Mouse (Mus musculus) adrenal gland, adult 8-10 months (tissue): ENCODE results near the gene Klf1. TPM values are rescaled to one million over a fixed set of nuclear protein-coding genes. Genes with fewer than 3 reads are reported as not detected.

Source experiments
- DNase-seq: peaks from one replicate; pipeline ENCODE4 v3.0.0; 2022
- total RNA-seq, 4 experiments: library from RNA; stranded (reverse); gene quantifications; 2 replicates each; pipeline ENCODE4 v1.2.4; 2022

Klf1 gene
- under 1 TPM in 2 of 4 experiments, not detected in 2; 0.22 to 0.24 TPM for total RNA-seq

DNA sequence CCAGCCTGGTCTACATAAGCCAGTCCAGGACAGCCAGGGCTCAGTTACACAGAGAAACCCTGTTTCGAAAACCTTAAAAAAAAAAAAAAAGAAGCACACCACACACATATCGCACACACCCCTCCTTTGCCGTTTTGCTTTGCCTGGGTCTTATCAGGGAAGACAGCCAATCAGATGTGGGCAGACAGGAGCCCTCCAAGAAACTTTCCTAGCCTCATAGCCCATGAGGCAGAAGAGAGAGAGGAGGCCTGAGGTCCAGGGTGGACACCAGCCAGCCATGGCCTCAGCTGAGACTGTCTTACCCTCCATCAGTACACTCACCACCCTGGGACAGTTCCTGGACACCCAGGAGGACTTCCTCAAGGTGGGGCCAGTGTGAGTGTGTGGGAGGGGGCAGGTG is at the start of gene Klf1:
Klf1 (plus strand) TSS at position 177 of the 400 bp plus-strand sequence.
- DNase-seq = no peak

DNA sequence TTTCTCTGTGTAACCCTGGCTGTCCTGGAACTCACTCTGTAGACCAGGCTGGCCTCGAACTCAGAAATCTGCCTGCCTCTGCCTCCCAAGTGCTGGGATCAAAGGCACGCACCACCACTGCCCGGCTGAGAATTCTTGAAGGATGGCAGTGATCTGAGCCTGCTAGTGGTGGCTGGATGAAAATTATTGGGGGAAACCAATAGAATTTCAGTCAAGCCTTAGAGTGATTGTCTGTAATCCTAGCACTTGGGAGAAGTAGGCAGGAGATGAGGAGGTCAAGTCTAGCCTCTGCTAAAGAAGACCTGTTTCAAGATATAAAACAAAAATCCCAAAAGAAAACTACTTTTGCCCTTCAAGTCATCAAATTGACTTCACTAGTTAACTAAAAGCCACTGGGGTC is 45.3 kb upstream of the Klf1 start:
- DNase-seq = no peak

DNA sequence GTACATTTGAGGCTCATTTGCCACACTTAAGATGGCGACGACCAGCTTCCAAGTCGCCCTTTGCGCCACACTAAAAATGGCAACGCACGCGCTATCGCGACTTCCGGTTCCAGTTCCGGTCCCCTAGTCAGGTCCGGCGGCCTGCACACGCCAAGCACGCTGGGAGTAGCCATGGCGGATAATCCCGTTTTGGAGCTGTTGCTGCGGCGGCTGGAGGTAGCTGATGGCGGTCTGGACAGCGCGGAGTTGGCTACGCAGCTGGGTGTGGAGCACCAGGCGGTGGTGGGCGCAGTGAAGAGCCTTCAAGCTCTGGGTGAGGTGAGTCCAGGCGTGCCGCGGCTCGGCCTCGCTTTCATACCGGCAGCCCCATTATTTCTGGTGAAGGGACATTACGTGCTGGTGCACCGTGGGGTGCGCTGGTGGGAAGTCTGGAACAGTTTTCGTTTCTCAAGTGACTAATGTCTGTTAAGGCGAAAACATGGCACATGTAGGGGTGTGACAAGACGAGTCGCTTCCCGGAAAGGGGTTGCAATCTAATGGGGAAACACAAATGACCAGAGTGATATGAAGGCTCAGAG is 44.8 kb upstream of the Klf1 start, which contains the start of gene Farsa:
Farsa (plus strand) TSS at position 126 of the 578 bp plus-strand sequence.
- DNase-seq = peak; percentile 90

DNA sequence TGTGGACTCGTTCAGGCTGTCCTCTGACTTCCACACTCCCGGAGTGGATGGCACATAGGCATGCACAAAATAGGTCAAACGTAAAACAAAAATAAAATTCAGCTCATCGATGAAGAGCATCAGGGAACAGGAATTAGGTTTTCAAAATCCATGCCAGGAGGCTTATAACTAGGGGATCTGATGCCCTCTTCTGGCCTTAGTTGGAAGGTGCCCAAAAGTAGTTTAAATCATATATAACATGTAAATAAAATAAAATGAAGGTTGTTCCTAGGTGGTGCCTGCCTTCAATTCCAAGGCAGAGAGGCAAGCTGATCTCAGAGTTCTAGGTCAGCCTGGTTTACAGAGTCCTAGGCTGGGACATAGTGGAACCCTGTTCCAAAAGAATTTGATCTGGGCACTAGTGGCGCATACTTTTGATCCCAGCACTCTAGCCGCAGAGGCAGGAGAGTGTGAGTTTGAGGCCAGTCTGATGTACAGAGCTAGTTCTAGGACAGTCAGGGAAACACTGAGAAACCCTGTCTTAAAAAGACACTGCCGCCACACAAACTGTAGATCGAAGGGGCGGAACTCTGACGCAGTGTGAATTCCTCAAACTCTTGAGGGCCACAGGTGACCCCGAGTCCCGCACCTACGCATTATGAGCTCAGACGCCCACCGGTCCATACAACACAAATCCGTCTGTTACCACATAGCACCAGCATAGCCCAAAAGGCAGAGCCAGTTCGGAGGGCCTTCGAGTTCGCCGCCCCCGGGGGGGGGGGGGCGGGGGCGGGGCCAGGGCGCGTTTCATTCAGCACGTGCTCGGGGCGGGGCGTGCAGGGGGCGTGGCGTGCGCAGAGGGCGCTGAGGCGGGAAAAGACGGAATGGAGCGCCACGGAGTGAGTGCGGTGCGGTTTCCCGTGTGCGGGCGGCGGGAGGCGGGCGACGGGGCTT is 30.1 kb upstream of the Klf1 start, which contains the start of gene Syce2:
Syce2 (plus strand) TSS at position 736 of the 933 bp plus-strand sequence.
- DNase-seq = peak; percentile 62

DNA sequence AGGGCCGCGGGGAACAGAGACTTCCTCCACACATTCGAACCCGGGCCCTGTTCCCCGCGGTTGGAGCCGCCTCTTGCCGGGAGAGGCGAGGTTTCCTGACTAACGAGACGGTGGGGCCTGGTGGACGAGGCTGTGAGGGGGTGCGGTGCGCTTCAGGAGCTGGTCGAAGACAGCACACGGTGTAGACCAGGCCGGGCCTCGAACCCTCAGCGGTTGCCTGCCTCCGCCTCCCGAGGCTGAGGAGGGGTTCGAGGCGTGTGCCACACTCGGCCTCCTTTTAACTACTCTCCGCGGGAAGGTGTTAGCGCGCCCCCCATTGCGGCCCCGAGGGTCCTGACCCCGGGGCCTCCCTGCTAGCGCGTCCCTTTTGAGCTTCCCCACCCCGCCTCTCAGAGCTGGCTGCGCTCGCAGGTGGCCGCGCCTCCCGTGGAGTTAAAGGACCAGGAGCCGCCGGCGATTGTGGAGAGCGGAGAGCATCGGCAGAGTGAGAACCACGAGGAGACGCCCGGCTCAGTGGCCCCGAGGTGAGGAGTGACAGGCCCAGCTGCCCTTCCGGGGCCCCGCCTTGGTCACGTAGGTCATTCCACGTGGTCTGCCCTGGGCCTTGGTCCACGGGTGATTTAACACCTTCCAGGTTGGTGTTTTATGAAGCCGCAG is 29.3 kb upstream of the Klf1 start:
- no peak for DNase-seq

DNA sequence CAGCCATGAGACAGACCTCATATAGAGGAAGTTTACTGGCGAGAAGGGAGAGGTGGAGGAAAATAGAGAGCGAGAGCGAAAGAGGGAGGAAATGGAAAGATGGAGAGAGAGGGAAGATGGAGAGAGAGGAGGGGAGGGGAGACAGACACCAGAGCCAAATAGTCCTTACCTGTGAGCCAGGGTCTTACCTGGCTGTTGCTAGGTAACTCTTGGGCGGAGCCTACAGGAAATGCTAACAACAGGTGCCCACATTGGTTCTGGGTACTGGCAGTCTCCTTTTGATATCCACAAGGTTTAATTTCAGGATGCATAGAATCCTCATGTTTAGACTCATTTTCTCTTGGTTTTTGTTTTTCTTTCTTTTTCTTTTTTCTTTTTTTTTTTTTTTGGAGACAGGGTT is 28.7 kb upstream of the Klf1 start:
- no peak for DNase-seq

DNA sequence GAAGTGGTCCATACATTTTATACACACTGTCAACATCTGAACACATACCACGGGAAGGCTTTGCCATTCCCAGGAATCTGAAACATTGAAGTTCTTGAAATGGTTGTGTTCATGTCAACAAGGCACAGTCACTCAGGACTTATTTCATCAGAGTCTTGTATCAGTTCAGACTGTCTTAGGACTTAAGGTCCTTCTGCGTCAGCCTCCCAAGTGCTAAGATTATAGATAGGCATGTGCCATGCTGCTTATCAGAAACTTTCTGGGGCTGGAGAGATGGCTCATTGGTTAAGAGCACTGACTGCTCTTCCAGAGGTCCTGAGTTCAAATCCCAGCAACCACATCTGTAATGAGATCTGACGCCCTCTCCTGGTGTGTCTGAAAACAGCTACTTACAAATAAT is 27.4 kb upstream of the Klf1 start:
- DNase-seq = no peak

DNA sequence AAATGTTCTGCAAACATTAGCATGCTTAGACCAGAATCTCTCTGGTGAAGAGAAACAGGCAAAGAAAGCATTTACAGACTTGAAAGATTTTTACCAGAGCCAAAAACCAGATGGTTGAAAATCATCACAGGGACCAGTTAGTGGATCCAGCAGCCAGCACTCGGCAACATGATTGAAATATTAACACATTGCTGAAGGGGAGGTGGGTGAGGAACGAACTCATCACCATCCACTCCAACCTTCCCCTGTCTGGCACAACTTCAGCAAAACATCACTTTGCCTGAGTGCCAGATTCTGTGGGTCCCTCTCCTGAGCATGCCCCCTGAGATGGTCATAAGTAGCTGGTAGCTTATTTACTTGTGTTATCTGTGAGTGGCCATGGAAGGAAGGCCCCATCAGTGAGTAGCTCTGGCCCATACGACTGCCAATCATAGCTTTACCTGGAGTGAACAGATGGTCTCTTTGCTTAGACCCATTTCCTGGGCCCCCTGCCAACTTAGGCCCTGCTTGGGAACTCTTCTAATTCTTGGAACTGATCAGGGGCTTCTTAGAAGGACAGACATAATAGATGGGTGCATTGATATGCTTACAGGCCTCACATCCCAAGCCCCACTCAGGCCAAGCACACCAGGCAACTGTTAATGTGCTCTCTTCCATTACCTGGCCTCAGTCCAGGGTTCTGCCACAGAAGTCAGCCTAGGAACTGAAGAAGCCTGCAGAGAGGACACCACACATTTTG is 24.3 kb upstream of the Klf1 start:
- DNase-seq = no peak

DNA sequence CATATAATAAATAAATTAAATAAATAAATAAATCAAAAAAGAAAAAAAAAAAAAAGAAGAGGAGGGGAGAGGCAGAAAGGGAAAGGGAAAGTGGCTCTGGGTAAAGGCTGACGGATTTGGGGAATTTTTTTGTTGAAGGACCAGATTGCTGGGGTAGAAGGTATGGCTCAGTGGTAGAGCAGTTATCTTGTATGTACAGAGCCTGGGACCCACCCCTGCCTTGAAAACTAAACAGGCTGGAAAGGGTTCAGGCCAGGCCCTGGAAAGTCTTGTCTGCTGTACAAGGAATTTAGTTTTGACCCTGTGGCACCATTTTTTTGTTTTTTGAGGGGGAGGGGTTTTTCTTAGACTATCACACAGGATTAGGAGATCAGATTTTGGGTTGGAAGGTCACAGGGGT is 22.8 kb upstream of the Klf1 start:
- DNase-seq = no peak

DNA sequence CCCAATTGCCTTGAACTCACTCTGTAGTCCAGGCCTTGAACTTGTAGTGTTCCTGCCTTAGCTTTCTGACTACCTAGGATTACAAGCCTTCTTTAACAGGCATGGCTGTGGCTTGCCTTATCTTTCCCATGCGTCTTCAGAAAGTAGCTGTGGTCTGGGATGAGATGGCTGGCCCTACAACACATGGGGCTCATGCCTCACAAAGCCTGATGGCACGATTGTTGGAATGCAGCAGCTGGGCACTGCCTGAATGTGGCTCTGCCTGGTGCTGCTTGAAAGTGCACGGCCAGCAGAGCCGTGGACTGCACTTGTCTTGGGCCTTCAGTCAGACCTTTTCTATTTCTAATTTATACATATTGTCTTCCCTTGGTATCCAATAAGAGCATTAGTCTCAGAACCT is 17.0 kb upstream of the Klf1 start:
- DNase-seq = no peak

DNA sequence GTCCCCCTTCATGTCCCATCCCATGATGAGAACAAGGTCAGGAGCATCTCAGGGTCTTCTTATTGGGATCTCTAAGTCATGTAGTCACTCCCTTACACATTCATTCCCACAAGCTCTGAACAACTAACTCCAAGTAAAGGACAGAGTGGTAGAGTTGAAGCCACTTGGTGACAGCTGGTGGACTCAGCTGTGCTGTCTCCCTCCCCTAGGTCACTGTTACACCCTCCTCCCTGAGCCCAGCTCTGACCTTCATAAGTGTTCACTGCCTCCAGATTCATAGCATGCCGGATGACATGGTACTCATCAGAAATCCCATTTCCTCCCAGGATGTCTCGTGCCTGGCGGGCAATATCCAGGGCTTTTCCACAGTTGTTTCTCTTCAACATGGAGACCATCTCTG is 13.4 kb upstream of the Klf1 start:
- no peak for DNase-seq

DNA sequence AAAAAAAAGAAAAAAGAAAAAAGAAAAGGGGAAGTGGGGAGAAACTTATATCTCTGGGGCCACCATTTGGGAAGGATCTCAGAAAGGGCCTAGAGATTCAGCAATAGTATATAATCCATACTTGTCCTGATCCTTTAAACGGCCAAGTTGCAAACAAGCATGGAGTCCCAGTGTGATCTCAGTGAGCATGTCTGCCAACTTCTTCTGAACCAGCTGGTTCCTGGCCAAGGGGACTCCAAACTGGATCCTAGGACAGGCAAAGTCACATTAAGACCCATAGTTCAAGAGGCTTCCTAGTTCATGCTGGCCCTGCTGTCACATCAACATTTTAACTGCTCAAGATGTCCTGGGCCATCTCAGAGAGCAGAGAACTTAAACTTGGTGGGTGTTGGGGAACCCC is 12.6 kb upstream of the Klf1 start:
- no peak for DNase-seq

DNA sequence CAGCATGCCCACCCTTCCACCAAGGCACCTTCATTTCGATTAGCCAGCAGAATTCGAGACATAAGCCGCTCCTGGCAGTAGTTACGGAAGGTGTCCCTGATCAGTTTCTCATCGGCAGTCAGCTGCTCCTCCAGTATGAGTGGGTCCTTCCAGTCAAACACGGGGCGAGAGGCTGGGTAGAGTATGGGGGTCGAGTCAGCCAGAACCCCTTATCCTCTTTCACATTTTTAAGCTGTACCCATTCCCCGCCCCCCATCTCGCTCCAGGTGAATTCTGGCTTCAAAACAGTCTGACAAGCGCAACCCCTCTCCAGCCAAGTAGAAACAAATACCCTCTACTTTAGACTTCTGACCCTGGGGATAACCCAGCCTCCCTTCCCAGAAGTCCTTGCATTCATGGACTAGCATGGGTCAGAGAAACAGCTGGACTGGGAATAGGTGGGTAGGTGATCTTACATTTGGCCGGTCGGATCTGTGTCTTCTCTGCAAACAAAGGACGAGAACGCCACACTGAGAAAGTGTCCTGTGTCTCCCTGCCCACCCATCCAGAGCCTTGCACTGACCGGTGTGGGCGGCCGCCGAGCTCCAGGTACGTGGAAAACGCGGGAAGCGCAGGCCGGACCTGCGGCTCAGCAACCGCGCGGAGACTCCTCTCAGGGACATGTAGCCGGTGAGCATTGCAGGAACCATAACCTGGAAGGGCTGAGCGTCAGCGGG is 8.6 kb upstream of the Klf1 start:
- DNase-seq = no peak

DNA sequence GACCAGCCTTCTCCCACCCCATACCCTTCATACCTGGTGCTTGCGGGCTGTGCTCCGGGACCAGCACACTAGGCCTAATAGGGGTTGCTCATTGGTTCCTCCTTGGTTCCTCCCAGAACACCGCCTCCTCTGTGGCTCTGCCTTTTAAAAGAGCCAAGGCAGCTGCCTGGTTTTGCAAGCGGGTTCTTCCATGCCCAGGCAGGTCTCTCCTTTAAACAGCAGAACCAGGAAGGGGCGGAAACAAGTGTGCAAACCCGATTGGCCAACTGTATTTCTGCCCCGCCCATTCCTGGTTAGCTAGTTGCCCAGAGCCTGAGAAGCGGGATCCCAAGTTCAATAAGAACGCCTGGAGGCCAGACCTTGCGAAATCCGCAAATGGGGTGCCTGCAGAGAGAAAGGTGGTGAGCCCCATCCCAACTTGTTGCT is 8.0 kb upstream of the Klf1 start, which contains the start of gene Gcdh:
Gcdh (minus strand) TSS at position 213 of the 426 bp plus-strand sequence.
- DNase-seq = peak; percentile 95

DNA sequence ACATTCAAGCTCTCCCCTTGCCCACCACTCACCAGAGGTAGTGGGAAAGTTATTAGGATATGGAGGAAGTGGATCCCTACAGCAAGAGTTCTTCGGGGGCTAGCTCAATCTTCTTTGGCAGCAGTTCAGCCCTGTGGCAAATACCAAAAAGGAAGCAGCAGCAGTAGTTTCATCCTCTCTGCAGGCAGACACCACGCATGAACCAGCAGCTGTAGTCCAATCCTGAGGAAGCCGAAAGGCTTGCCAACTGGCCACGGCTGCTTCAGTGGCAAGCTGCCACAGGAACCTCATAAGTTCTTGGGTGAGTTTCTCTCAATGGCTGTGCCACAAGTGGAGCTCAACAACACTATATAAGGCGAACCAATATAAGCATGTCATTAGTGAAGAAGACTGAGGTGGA is 5.8 kb upstream of the Klf1 start:
- DNase-seq = no peak

DNA sequence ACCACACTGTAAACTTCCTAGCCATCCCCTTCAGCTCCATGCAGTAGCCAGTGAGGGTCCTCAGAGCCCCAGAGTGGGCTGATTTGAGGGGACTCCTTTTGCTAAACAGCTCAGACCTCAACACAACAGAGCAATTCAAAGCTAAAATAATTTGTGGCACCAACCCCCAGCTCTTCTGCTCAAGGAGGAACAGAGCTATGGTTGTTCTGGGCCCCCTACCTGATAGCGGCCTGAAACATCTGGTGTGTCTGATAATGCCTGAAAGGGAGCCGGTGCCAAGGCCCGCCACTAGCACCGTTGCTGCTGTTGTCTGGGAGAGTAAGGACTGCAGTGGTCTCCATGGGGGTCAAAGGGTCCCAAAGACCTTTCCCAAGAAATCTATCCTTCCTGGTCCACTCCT is 657 bp upstream of the Klf1 start:
- DNase-seq = no peak

DNA sequence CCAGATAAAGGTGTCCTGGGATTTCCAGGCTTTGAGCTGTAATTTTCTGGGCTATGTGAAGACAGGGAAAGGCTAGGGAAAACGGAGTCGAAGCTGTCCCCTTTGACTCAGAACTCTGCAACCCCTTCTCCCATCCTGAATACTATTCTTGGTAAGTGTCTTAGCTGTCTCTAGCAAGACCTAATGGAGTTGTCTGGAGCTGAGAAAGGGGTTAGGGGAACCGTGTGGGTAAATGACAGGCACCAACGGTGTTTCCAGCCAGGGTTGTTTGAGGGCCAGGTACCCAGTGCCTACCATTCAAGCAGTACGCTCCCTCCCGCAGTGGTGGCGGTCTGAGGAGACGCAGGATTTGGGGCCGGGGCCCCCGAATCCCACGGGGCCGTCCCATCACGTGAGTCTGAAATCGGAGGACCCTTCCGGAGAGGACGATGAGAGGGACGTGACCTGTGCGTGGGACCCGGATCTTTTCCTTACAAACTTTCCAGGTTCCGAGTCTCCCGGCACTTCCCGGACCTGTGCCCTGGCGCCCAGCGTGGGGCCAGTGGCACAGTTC is 715 bp downstream of the Klf1 start:
- DNase-seq = no peak

DNA sequence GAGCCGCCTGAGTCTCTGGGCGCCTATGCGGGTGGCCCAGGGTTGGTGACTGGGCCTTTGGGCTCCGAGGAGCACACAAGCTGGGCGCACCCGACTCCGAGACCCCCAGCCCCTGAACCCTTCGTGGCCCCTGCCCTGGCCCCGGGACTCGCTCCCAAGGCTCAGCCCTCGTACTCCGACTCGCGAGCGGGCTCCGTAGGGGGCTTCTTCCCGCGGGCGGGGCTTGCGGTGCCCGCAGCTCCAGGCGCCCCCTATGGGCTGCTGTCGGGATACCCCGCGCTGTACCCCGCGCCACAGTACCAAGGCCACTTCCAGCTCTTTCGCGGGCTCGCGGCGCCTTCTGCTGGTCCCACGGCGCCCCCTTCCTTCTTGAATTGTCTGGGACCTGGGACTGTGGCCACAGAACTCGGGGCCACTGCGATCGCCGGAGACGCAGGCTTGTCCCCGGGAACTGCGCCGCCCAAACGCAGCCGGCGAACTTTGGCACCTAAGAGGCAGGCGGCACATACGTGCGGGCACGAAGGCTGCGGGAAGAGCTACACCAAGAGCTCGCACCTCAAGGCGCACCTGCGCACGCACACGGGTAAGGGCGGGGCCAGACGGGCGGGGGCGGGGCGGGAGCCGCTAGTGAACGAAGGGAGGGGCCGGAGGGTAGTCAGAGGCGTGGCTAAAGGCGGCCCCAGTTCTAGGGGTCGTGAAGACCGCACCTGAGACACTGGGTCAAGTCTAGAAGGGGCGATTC is 1.4 kb downstream of the Klf1 start:
- peak; percentile 83 for DNase-seq

DNA sequence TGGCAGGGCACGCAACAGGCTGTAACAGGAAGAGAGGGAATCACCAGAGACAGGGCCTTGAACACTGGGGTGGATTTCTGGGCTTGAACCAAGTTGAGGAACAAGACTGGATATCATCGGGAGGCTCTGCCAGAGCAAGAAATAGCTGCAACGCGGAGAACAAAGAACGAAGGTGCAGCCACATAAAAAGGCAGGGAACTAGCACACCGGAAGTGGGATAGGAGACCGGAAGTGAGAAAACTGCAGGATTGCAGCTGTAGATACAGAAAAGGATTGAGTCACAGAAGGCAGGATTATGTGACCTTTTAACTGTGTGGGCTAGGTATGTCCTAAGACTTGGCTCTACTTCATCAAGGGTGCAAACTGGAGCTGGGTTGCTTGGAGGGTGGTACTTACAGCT is 2.6 kb downstream of the Klf1 start:
- DNase-seq = no peak

DNA sequence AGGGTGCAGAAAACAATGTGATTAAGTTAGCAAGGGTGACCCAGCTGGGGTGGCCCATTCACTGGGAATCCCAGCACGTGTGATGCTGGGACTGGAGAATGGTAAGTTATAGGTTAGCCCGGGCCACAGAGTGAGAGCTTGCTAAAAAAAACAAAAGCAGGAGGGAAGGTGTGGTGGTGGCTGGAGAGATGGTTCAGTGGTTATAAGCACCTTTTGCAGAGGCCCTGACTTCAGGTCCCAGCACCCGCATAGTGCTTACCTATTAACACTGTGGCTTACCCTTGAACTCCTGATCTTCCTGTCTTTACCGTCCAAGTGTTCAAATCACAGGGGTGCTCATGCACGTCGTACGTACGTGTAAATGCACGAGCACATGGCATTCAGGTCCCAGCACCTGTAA is 5.3 kb downstream of the Klf1 start:
- DNase-seq = no peak

DNA sequence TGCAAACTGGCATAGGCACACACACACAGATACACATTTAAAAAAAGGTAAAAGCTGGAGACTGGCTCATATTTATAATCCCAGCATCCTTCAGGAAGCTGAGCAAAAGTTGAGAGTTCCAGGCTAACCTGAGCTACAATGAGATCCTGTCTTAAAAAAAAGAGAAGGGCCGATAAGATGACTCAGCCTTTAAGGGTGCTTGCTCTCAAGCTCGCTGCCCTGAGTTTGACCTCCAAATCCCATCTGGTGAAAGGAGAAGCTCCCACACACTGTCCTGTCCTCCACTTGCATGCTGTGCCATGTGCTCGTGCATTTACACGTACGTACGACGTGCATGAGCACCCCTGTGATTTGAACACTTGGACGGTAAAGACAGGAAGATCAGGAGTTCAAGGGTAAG is 5.8 kb downstream of the Klf1 start:
- DNase-seq = no peak
